Mouse (Mus musculus): ENCODE measurements at regions not wholly inside any gene's neighbourhood (a gene's known extent, or its start where the extent isn't known, plus 50 kb on each side); places are given as distances from the start of the nearest gene placed in this dataset.
A peak's percentile ranks its signal among the peaks of the same experiment; 100 is the strongest.

DNA sequence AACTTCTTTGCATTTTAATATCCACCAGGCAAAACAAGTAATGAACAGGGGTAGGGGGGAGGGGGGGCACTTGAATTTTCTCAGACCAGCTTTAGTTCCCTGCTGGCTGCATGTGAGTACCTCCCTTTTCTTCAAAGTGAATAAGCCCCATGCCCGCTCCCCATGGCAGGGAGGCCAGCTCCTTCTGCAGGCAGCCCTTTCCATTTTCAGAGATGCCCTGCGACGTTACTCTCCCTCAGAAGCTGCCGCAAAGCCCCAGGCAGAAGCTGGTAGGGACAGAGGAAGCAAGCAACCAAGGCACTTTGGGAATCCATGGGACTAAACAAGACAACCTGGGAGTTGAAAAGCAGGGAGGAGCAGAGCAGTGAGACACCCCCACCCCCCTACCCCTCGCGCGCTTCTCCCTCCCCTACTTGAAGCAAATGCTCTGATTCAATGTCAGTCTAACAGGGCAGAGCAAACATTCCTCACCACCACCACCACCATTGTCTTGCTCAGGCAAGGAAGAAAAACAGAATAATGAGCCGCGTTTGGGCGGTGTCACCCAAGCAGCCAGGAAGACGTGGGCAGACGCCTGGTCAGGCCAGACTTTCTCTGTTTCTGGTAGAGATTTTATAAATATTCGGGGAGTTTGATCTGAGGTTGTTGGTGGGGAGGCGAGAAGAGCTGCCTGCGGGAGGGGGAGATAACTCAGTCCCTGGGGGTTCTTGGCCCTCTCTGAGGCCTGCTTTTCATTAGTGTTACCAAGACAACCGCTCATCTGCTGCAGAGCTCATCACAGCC lies 187.7 kb downstream of the Zfp36l1 start:
- intact Hi-C loops (cut with DNase I), result loop anchor here (2.0 to 5.0 kb wide), 3 partner anchors 14 to 313 kb away; partner anchors contain the start of gene Zfp36l1

GRCm38 (mm10) chr12:79923811-79924210 lies 189.0 kb downstream of the Zfp36l1 start:
- intact Hi-C loops (cut with DNase I), result loop anchor here (2.0 to 5.0 kb wide), 2 partner anchors 13 to 312 kb away; no protein-coding TSS in a partner anchor

More for the DNA sequence above, 187.7 kb downstream of the Zfp36l1 start:
- DNase-seq, result peak; percentile 63 to 70

DNA sequence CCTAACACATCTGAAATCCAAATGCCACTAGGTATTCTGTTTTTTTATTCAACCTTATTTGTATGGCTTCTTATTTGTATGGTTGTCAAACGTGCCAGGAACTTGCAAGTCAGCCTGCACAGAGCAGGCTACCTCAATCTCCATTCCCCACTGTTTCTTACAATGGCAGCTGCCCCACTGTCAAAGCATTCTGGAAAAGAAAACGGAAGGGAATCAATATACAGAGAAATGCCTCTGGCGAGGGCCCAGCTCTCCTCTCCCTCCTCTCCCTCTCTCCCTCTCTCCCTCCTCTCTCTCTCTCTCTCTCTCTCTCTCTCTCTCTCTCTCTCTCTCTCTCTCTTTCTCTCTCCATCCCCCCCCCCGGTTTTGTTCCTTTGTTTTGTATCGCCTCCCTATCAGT lies 191.0 kb downstream of the Zfp36l1 start:
- intact Hi-C loops (cut with DNase I), result loop anchor here (5.0 kb wide), 1 partner anchor 309 kb away; no protein-coding TSS in a partner anchor
- DNase-seq, result no peak

More at GRCm38 (mm10) chr12:79923811-79924210, 189.0 kb downstream of the Zfp36l1 start:
- no peak for DNase-seq

DNA sequence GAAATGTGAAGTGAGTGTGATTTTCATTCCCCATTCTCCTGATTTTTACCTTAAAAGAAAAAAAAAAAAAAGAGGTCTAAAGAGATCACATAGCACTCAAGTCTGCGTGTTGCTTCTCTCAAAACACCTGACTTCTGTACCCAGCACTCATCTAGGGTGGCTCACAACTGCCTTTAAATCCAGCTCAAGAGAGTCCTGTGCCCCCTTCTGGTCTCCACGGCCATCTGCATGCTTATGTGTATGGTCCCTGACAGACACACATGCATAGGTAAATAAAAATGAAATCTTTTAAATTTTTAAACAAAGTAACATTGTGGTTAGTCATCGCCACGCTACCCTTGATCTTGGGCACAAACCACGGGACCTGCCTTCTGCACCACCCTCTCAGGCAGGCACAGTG lies 193.8 kb downstream of the Zfp36l1 start:
- no peak for DNase-seq
- intact Hi-C loops (cut with DNase I), result no loop called here

DNA sequence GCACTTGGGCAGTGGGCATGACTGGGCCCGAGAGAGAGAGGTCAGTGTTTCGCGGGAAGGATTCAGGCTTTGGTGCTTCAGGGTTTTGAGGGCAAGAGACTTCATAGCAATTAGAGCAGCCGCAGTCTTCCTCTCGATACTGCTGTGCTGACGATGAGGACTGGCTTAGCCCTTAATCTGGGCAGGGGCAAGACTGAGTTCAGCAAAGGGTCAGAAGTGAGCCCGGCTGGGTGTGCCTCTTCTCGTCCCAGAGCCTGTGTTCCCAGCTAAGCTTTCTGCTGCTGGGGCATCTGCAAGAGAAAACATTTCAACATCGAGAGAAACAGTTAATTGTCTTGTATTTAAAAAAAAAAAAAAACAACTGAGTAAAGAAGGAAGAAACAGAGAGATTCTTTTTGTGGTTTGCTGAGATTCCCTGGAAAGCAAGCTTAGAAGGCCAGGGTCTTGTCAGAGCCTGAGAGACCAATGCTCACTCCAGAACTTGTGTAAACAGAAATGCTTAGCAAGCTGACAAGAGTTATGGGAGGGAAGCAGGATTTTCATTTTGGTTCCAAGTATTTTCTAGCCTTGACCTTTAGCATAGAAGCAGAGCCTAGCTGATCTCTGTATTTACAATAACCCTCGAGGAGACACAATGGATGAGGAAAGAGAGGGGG lies 195.1 kb downstream of the Zfp36l1 start:
- intact Hi-C loops (cut with DNase I), result no loop called here
- DNase-seq, result no peak

GRCm38 (mm10) chr12:79916896-79917633 lies 195.7 kb downstream of the Zfp36l1 start:
- intact Hi-C loops (cut with DNase I), result no loop called here
- DNase-seq, result no peak

GRCm38 (mm10) chr12:79913898-79914297 lies 198.9 kb downstream of the Zfp36l1 start:
- no peak for DNase-seq
- intact Hi-C loops (cut with DNase I), result no loop called here

GRCm38 (mm10) chr12:79912281-79913063 lies 200.3 kb downstream of the Zfp36l1 start:
- intact Hi-C loops (cut with DNase I), result no loop called here
- DNase-seq, result no peak

DNA sequence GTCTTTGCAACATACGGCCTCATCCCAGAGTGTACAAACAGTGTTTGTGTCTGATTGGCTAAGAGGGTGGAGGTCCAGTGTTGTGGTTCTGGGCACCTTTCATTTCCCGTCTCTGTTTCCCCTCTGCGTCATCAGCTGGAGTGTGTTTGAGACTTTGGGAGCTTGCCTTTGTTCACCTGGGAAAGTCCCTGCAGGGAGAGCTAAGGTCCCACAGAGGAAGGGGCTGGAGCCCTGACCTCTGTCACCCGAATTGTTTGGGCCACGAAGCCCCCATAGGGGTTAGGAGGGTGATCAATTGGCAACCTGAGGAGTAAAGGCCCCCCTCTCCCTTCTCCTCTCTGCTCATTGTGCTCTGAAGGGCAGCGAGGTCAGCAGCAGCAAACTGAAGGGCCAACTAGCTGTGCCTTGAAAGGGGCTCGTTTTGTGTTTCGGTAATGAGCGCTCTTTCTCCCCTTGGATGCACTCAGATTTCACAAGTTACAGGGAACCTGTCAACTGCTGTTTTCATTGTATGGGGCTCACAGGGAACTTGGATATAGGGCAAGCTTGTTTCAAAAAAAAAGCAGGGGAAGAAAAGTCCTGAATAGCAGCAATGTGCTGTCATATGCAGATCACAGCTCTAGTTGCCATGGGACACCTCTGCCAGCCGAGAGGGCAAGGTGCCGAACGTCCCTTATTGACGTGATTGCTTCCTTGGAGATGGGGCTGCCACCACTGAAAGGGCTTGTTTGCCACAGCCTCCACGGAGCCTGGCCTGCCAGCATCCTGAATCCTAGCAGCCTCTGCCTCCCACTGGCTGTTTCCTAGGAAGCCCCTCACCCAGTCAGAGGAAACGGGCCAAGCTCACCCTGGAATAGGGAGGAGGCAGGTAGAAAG lies 201.7 kb downstream of the Zfp36l1 start:
- DNase-seq, result no peak
- intact Hi-C loops (cut with DNase I), result loop anchor here (2.0 kb wide), 1 partner anchor 14 kb away; no protein-coding TSS in a partner anchor

DNA sequence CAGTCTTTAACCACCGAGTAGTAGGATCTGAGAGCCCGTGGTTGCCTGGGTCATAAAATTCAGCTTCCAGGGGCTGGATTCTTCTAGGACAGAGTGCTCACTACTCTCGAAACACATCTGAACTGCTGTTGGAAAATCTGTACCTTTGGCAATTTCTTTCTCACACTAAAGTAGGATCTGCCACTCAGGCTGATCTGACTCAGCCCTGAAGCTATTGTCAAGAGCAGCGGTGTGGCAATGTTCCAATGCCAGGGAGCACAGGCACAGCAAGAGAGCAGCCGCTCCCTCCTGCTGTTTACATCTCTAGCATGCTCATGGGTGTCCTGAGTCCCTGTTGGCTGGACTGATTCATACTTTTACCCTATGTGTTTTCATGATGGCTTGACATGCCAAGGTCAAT lies 205.2 kb downstream of the Zfp36l1 start:
- peak; percentile 55 to 73 for DNase-seq
- intact Hi-C loops (cut with DNase I), result loop anchor here (5.0 kb wide), 2 partner anchors 205 to 295 kb away; partner anchors contain the start of gene Zfp36l1

GRCm38 (mm10) chr12:79906738-79907365 lies 206.0 kb downstream of the Zfp36l1 start:
- intact Hi-C loops (cut with DNase I), result loop anchor here (5.0 kb wide), 2 partner anchors 205 to 295 kb away; partner anchors contain the start of gene Zfp36l1

DNA sequence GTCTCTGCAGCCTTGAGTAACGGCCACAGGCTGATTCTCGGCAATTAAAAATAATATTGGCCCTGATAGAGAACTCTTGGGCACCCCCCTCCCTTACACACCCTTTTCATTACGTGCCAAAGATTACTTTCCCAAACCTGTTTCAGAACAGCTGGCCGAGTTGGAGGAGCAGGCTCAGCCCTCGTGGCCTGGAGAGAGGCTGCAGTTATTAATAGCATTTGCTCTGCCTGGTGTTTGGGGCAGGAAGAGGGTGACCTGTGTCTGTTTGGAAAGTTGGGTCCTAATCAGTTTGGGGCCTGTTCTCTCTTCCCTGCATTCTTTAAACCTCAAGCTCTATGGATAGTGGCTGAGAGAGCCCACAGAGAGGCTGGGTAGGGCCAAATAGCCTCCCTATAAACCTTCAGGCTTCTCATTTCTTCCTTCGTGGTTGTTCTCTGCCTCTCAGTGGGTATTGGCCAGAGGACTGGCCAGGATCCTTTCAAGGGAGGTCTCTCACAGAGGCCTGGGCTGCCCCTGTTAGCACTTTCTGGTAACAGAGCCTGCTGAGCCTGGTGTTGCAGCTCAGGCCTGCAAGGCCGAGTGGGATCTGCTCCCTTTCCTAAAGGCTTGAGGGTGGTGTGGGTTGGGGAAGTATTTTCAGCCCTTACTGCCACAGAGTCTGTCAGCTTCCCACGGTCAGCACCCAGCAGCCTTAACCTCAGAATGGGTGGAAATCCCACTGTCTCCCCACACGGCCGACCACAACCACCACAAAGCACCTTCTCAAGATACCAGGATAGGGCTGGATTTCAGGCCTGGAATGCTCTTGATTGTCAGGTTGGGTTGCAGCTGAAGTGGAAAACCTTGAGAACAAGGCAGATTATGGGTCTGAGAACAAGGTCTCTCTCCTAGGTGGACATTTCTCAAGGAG lies 206.7 kb downstream of the Zfp36l1 start:
- peak; percentile 80 to 86 for DNase-seq
- intact Hi-C loops (cut with DNase I), result loop anchor here (5.0 kb wide), 2 partner anchors 206 to 294 kb away; partner anchors contain the start of gene Zfp36l1

More at GRCm38 (mm10) chr12:79906738-79907365, 206.0 kb downstream of the Zfp36l1 start:
- peak in 1 of 2 experiments; percentile 58 for DNase-seq

DNA sequence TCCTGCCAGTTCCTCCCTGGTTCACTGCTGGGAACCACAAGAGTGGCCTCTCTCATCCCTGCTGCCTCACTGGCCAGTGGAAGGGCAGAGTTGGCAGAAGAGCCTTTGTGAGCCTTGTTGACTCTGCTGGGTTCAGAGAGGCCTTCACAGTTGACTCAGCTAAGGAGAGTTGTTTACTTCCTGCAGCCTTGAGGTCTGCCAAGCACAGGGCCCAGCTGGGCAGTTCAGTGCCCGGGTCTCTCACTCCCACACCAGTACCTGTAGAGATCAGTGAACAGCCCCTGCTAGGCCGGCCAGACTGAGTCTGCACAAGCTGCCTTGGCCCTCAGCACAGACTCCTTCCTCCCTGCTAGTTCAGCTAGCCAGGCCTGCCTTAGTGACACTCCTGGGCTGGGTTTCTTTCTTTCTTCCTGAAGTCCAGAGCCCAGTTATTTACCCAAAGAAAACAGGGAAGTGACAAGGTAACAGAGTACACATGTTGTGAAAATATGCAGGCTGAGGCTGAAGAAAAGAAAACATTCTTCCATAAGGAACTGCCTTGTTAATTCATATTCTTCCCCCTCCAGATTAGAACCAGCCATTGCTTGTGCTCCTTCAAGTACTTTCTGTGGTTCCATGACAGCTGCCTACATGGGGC lies 207.8 kb downstream of the Zfp36l1 start:
- no peak for DNase-seq
- intact Hi-C loops (cut with DNase I), result loop anchor here (5.0 kb wide), 3 partner anchors 108 to 293 kb away; partner anchors contain the start of gene Zfp36l1

GRCm38 (mm10) chr12:79902761-79903160 lies 210.1 kb downstream of the Zfp36l1 start:
- intact Hi-C loops (cut with DNase I), result loop anchor here (2.0 to 5.0 kb wide), 2 partner anchors 64 to 105 kb away; no protein-coding TSS in a partner anchor
- DNase-seq, result no peak

DNA sequence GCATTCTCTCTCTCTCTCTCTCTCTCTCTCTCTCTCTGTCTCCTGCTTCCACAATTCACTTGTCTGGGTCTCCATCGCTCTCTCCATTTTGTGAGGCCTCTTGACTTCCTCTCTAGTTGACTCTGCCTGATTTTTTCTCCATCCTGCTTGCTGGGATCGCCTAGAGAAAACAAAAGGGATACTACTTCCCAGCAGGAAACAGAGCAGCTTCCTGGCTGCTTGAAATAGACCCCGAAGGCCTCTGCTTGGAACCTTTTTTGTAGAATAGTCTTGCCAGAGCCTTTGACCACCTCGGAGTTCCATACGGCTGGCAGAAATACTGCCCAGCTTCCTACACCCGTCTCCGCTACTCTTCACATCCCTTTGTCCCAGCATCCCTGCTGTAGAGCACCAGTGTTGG lies 210.7 kb downstream of the Zfp36l1 start:
- intact Hi-C loops (cut with DNase I), result loop anchor here (2.0 to 5.0 kb wide), 2 partner anchors 63 to 105 kb away; no protein-coding TSS in a partner anchor
- DNase-seq, result peak in 1 of 2 experiments; percentile 36

- peak in 1 of 2 experiments; percentile 45 for DNase-seq
- intact Hi-C loops (cut with DNase I), result no loop called here
Measured at GRCm38 (mm10) chr12:79898198-79898930, 214.4 kb downstream of the Zfp36l1 start.
